Mouse (Mus musculus): ENCODE data around the gene Gli3. TPM values are rescaled to one million over a fixed set of nuclear protein-coding genes. Genes with fewer than 3 reads are reported as not detected.

The Gli3 gene
- polyA plus RNA-seq, 1 experiment from 2014 or later: 23.1 TPM

GRCm38 (mm10) chr13:15742777-15743176 is 279.7 kb downstream of the Gli3 start:
- Histone ChIP-seq H3K4me1 (peaks cover 10% of the 10 kb centered on the region), H3K9ac (no peak overlapping the region), H3K4me2 (replicated peaks) (no peak overlapping the region), H3K9me3 (replicated peaks) (no peaks in the 10 kb centered on the region), H3K27ac (replicated peaks) (peak overlapping the region; percentile 59), H3K4me3 (replicated peaks) (no peak overlapping the region), H3K36me3 (no peaks in the 10 kb centered on the region), H3K27me3 (no peaks in the 10 kb centered on the region)
- 20% methylated on average over 4 of the region's 4 CpGs for WGBS
- ATAC-seq (ENCODE audit: insufficient number of reproducible peaks, low FRiP score, low TSS enrichment, low read depth): no peak

DNA sequence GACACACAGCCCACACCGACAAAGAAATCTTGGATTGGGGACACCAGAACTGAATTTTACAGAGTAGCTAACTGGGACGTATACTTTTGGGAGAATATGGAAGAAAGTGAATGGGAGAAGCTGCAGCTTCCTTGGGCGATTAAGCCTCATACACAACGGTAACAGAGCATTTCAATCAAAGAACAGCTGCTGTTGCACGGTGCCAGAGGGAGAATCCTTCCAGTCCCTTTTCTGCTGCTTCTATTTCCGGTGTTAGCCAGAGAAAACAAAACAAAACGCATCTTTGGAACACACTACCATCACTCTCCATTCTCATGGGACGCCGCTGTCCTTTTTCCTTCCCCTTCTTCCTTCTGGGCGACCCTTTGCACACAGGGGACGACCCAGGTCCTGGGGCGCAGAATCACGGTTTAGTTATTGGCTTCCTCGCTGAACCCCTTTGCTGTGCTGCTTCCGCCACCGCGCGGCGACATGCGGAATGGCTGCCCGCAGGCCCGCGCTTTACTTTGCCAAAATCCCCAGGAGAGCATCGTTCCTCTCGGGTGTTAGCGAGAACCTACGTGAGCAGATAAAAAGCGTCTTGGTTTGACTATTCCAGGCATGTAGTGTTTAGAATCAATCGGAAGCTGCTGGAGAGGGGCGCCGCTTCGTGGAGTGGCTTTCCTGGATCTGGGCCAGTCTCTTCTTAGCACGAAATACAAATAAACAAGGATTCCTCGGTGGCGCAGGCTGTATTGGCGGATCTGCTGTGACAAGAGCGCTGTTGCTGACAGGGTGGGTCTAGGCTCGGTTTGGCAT is 296.0 kb downstream of the Gli3 start:
- peak overlapping the region; percentile 28; the same call in 1 of the 2 replicates for H3K9ac ChIP-seq
- peak overlapping the region; percentile 52 for H3K27ac ChIP-seq (replicated peaks)
- peak overlapping the region; percentile 41 for H3K4me3 ChIP-seq (replicated peaks)
- 3% methylated on average over 38 of the region's 38 CpGs for WGBS
- peak; percentile 84 for ATAC-seq (ENCODE audit: insufficient number of reproducible peaks, low FRiP score, low TSS enrichment, low read depth)
- H3K9me3 ChIP-seq (replicated peaks): no peaks in the 10 kb centered on the region
- H3K27me3 ChIP-seq: no peaks in the 10 kb centered on the region
- peaks cover 7% of the 10 kb centered on the region; the same call in 1 of the 2 replicates for H3K4me1 ChIP-seq
- no peaks in the 10 kb centered on the region for H3K36me3 ChIP-seq
- peak overlapping the region; percentile 53 for H3K4me2 ChIP-seq (replicated peaks)

DNA sequence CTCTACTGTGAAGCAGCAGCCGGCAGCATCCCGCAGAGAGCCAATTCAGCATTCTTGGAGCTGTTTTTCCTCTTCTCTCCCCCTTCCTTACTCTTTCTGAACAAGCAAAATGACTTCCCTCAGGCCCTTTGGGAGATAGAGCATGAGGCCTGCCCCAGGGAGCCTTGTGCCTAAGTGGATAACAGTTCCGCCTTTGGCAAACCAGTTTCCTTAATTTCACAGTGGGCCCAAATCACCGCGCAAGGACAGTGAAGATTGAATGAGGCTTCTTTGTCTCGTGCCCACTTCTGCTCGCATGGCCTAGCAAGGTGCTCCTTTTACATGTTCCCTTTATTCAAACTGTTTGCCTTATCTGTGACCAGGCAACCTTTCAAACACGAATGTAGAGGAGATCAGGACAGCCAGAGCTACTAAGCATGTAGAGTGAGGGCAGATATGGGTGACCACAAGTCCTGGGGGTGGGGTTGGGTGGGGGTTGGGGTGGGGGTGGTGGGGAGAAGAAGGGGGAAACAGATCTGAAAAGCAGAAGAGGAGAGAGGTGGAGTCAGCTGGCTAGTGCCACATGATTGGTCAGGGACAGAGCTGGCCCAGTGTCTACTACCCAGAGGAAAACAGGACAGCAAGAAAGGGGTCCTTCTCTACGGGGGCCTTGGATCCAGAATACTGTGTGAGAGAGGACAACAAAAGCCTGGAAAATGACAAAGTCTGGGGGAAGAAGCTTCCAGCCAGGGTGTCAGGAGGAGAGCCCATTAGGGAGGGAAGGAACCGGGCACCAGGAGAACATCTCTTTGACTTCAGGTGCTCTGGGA is 296.8 kb downstream of the Gli3 start:
- Histone ChIP-seq H3K27me3 (no peaks in the 10 kb centered on the region), H3K4me2 (replicated peaks) (peak overlapping the region; percentile 53), H3K27ac (replicated peaks) (peak overlapping the region; percentile 52), H3K4me1 (peaks cover 7% of the 10 kb centered on the region; the same call in 1 of the 2 replicates), H3K36me3 (no peaks in the 10 kb centered on the region), H3K9ac (peak overlapping the region; percentile 28; the same call in 1 of the 2 replicates), H3K9me3 (replicated peaks) (no peaks in the 10 kb centered on the region), H3K4me3 (replicated peaks) (peak overlapping the region; percentile 41)
- WGBS: 24% methylated on average over 10 of the region's 10 CpGs
- no peak for ATAC-seq (ENCODE audit: insufficient number of reproducible peaks, low FRiP score, low TSS enrichment, low read depth)

GRCm38 (mm10) chr13:15762291-15762690 is 299.3 kb downstream of the Gli3 start:
- Histone ChIP-seq H3K4me3 (replicated peaks) (no peak overlapping the region), H3K27ac (replicated peaks) (no peak overlapping the region), H3K4me2 (replicated peaks) (no peak overlapping the region), H3K36me3 (no peaks in the 10 kb centered on the region), H3K9ac (no peak overlapping the region), H3K4me1 (peaks cover 7% of the 10 kb centered on the region; the same call in 1 of the 2 replicates), H3K27me3 (no peaks in the 10 kb centered on the region), H3K9me3 (replicated peaks) (no peaks in the 10 kb centered on the region)
- WGBS: 84% methylated on average over 4 of the region's 4 CpGs
- no peak for ATAC-seq (ENCODE audit: insufficient number of reproducible peaks, low FRiP score, low TSS enrichment, low read depth)

DNA sequence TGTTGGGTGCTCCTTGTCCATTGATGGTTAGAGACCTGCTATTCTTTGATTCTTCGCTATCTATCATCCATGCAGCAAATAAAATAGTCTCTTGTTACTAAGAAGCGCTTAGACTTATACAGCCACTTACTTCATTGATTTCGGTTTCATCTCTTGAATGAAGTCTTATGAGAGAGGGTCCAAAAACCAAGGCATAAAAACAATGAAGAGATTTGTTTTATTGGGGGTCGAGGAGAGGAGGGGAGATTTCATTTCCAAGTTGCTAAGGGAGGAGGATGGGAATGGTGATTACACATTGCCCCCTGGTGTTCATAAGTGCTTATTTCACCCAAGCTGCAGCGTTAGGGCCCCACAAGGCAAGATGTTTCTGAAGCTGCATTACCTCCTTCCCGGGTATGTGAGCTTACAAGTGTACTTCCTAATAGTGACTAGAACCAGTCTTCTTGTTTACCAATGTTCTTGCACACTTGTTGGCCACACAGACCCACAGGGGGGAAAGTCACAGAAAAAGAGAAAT is 299.9 kb downstream of the Gli3 start:
- ATAC-seq (ENCODE audit: insufficient number of reproducible peaks, low FRiP score, low TSS enrichment, low read depth): no peak
- H3K9ac ChIP-seq: no peak overlapping the region
- peaks cover 7% of the 10 kb centered on the region; the same call in 1 of the 2 replicates for H3K4me1 ChIP-seq
- H3K4me3 ChIP-seq (replicated peaks): no peak overlapping the region
- no peaks in the 10 kb centered on the region for H3K9me3 ChIP-seq (replicated peaks)
- no peak overlapping the region for H3K27ac ChIP-seq (replicated peaks)
- WGBS: 41% methylated on average over 6 of the region's 6 CpGs
- H3K4me2 ChIP-seq (replicated peaks): no peak overlapping the region
- H3K27me3 ChIP-seq: no peaks in the 10 kb centered on the region
- H3K36me3 ChIP-seq: no peaks in the 10 kb centered on the region

GRCm38 (mm10) chr13:15777624-15778023 is 314.6 kb downstream of the Gli3 start:
- Histone ChIP-seq H3K9ac (no peak overlapping the region), H3K4me1 (no peaks in the 10 kb centered on the region), H3K4me2 (replicated peaks) (no peak overlapping the region), H3K27ac (replicated peaks) (no peak overlapping the region), H3K36me3 (no peaks in the 10 kb centered on the region), H3K9me3 (replicated peaks) (no peaks in the 10 kb centered on the region), H3K27me3 (no peaks in the 10 kb centered on the region), H3K4me3 (replicated peaks) (no peak overlapping the region)
- no peak for ATAC-seq (ENCODE audit: insufficient number of reproducible peaks, low FRiP score, low TSS enrichment, low read depth)
- WGBS: 72% methylated on average over 6 of the region's 6 CpGs
